Mouse (Mus musculus) neural tube, embryonic 14.5 days (tissue): ENCODE data around the gene Mks1. TPM values are rescaled to one million over a fixed set of nuclear protein-coding genes. Genes with fewer than 3 reads are reported as not detected.

Experiments used
- ATAC-seq: fragments of 200-750 bp; cut with Nextera tagmentation; 2 replicates; pipeline ENCODE4 v1.8.0; 2017; ENCODE audit warnings: low read depth, mild to moderate bottlenecking, moderate TSS enrichment, moderate library complexity
- H3K27ac ChIP-seq: fragments of 300-500 bp; sonication (generic); 2 replicates; pipeline ENCODE4 v1.5.1; 2014; ENCODE audit warnings: low read depth, mild to moderate bottlenecking, control low read depth, low read length, moderate library complexity, mixed read lengths
- H3K27me3 ChIP-seq: fragments of 300-500 bp; sonication (generic); 2 replicates; pipeline ENCODE4 v1.6.1; 2014; ENCODE audit warnings: low read length; ENCODE audit not compliant: control insufficient read depth, insufficient read depth
- H3K36me3 ChIP-seq: fragments of 300-500 bp; sonication (generic); 2 replicates; pipeline ENCODE4 v1.6.1; 2014; ENCODE audit warnings: low read length, mixed read lengths; ENCODE audit not compliant: control insufficient read depth, insufficient read depth
- H3K4me1 ChIP-seq: fragments of 300-500 bp; sonication (generic); 2 replicates; pipeline ENCODE4 v1.6.1; 2014; ENCODE audit warnings: low read length; ENCODE audit not compliant: control insufficient read depth, insufficient read depth
- H3K4me2 ChIP-seq: fragments of 300-500 bp; sonication (generic); 2 replicates; pipeline ENCODE4 v1.6.1; 2014; ENCODE audit warnings: mild to moderate bottlenecking, low read depth, low read length, control low read depth
- H3K4me3 ChIP-seq: fragments of 300-500 bp; sonication (generic); 2 replicates; pipeline ENCODE4 v1.5.1; 2014; ENCODE audit warnings: low read depth, low read length, control low read depth, mixed read lengths
- H3K9ac ChIP-seq: fragments of 300-500 bp; sonication (generic); replicated peaks from 2 replicates; pipeline ENCODE4 v1.6.1; 2014; ENCODE audit warnings: low read depth, mild to moderate bottlenecking, control low read depth, low read length, mixed read lengths
- H3K9me3 ChIP-seq: fragments of 300-500 bp; sonication (generic); 2 replicates; pipeline ENCODE4 v1.6.1; 2016; ENCODE audit warnings: low read length; ENCODE audit not compliant: control insufficient read depth
- WGBS: fragments of 180-500 bp; shearing (Covaris S2); extraction: QIAGEN DNeasy Blood & Tissue Kit; methylation state at CpG from one replicate; pipeline ENCODE4 v1.1.7; 2014; 5-methylcytosine and 5-hydroxymethylcytosine counted together
- polyA plus RNA-seq: library from polyadenylated mRNA; unstranded; fragments of >200 nt; fragmentation: Nextera tagmentation; extraction: Ambion mirVana; gene quantifications from 2 replicates; pipeline ENCODE4 v1.2.1, GENCODE M21; 2014

The Mks1 gene
- polyA plus RNA-seq, 1 experiment from 2014 or later = 10.4 TPM

- Histone ChIP-seq H3K27ac (no peak within 1 kb of the TSS), H3K36me3 (no peaks in the 10 kb centered on the region), H3K4me3 (no peak within 1 kb of the TSS), H3K27me3 (no peaks in the 10 kb centered on the region), H3K9me3 (no peaks in the 10 kb centered on the region), H3K4me1 (no peaks in the 10 kb centered on the region), H3K9ac (no peak within 1 kb of the TSS), H3K4me2 (no peak within 1 kb of the TSS)
- no peak for ATAC-seq
- 16% methylated on average over 10 of the region's 10 CpGs for WGBS
These were observed 24.6 kb upstream of the Mks1 start, which contains the start of gene Lpo for GRCm38 (mm10) chr11:87828239-87828900. Gene Lpo (minus strand): TSS chr11:87828289.

DNA sequence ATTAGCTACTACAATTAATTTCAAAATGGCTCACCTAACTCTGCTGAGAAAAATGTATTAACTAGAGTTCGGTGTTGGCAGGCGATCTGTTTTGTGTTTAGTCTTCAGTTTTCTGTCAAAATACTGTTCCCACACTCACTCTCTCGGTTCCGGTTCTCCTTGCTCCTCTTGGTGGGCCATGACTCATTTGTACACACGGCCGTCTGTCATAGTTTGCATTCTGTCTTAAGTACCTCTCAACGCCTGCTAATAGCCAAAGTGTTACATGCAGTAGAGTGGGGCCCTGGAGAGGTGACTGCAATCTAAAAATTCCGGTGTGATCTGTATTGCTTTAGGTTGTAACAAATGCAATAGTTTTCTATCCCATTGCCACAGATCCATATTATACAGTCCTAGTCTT lies 12.3 kb upstream of the Mks1 start:
- 92% methylated on average over 8 of the region's 8 CpGs for WGBS

DNA sequence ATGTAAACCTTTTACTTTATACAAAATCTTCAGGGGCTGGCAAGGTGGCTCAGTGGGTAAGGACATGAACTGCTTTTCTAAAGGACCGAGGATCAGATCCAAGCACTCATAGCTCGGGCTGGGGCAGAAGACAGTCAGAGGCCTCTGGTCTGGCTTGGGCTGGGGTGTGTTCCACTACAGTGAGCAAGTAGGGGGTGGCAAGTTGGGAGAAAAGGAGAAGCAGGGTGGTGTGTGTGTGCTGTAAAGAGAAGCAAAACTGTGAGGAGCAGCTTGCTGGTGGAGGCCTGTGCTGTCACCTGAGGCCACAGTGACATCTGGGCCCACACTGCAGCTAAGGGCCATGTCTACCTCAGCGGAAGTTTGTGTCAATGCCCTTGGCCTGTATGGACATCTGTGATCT lies 11.6 kb upstream of the Mks1 start:
- Histone ChIP-seq H3K9ac (no peak overlapping the region), H3K27me3 (no peaks in the 10 kb centered on the region), H3K9me3 (no peaks in the 10 kb centered on the region), H3K4me1 (no peaks in the 10 kb centered on the region), H3K27ac (no peak overlapping the region), H3K4me3 (no peak overlapping the region), H3K4me2 (no peak overlapping the region), H3K36me3 (no peaks in the 10 kb centered on the region)
- 84% methylated on average over 3 of the region's 3 CpGs for WGBS
- no peak for ATAC-seq

More for the DNA sequence above, 12.3 kb upstream of the Mks1 start:
- Histone ChIP-seq H3K4me1 (no peaks in the 10 kb centered on the region), H3K36me3 (no peaks in the 10 kb centered on the region), H3K4me2 (no peak overlapping the region), H3K9me3 (no peaks in the 10 kb centered on the region), H3K9ac (no peak overlapping the region), H3K27me3 (no peaks in the 10 kb centered on the region), H3K27ac (no peak overlapping the region), H3K4me3 (no peak overlapping the region)
- ATAC-seq = no peak

DNA sequence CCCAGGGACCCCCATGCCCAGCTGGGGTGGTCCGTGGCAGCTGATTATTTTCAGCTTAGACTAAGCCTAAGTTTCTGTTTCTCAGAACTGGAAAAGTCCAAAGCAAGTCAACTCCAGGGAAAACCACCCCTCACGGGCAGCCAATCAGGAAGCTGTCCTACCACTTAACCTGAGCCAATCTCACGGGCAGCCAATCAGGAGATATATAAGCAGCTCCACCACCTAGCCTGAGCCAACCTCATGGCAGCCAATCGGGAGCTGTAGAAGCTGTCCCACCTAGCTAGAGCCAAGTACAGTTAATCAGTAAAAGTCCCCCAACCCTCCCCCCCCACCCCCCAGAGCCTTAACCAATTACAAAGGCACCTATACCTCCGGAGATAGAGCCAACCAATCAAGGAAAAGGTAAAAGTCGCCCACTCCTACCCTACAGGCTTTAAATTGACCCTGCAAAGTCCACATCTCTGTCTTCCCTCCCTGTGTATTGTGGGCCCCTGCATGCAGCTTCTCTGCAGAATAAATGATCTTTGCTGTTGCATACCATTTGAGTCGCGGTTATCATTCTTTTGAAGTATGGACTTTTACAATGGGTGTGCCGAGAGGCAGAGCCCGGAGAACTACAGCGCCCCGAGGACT lies 5.9 kb upstream of the Mks1 start:
- WGBS = 84% methylated on average over 12 of the region's 12 CpGs
- H3K4me3 ChIP-seq = no peak overlapping the region
- ATAC-seq = no peak
- H3K9ac ChIP-seq = no peak overlapping the region
- H3K9me3 ChIP-seq = no peaks in the 10 kb centered on the region
- no peaks in the 10 kb centered on the region for H3K36me3 ChIP-seq
- no peaks in the 10 kb centered on the region for H3K27me3 ChIP-seq
- H3K27ac ChIP-seq = no peak overlapping the region
- H3K4me2 ChIP-seq = no peak overlapping the region
- H3K4me1 ChIP-seq = no peaks in the 10 kb centered on the region

- Histone ChIP-seq H3K4me2 (no peak overlapping the region), H3K4me1 (no peaks in the 10 kb centered on the region), H3K9ac (no peak overlapping the region), H3K36me3 (no peaks in the 10 kb centered on the region), H3K27me3 (no peaks in the 10 kb centered on the region), H3K9me3 (no peaks in the 10 kb centered on the region), H3K4me3 (no peak overlapping the region), H3K27ac (no peak overlapping the region)
- ATAC-seq = no peak
- 70% methylated on average over 6 of the region's 6 CpGs for WGBS
These were observed 5.1 kb upstream of the Mks1 start for GRCm38 (mm10) chr11:87847884-87848283.

- Histone ChIP-seq H3K27ac (peak overlapping the region; percentile 41; the same call in 1 of the 2 replicates), H3K27me3 (no peaks in the 10 kb centered on the region), H3K9me3 (no peaks in the 10 kb centered on the region), H3K4me3 (peak overlapping the region; percentile 51), H3K9ac (peak overlapping the region; percentile 43), H3K4me1 (0 out of 2 replicates have a peak, but pooled peaks cover 3% of the 10 kb centered on the region), H3K36me3 (0 out of 2 replicates have a peak, but pooled peaks cover 7% of the 10 kb centered on the region), H3K4me2 (peak overlapping the region; percentile 63)
- 29% methylated on average over 8 of the region's 8 CpGs for WGBS
- peak; percentile 25; the same call in 1 of the 2 replicates for ATAC-seq
These were observed 561 bp downstream of the Mks1 start for GRCm38 (mm10) chr11:87853597-87853954.

DNA sequence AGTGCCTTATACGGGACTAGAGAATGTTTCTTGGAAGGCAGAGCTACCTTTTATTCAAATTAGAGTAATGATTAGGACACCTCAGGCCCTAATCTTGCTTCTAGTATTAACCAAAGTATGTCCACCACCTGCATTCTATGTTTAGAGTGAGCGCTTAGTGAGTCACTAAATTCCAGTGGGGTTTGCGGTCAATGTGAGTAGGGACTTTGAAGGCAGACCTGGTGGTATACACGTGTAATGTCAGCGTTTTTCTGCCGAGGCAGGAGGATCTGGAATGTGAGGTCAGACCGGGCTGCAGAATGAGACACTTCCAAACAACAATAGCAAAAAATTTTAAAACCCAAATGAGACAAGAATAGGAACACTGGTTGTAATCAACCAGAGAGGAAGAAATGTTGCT lies 1.5 kb downstream of the Mks1 start:
- no peak overlapping the region for H3K4me2 ChIP-seq
- no peak overlapping the region for H3K4me3 ChIP-seq
- no peak for ATAC-seq
- no peak overlapping the region for H3K27ac ChIP-seq
- H3K27me3 ChIP-seq = no peaks in the 10 kb centered on the region
- H3K4me1 ChIP-seq = 0 out of 2 replicates have a peak, but pooled peaks cover 3% of the 10 kb centered on the region
- 0 out of 2 replicates have a peak, but pooled peaks cover 7% of the 10 kb centered on the region for H3K36me3 ChIP-seq
- no peaks in the 10 kb centered on the region for H3K9me3 ChIP-seq
- WGBS = 96% methylated on average over 7 of the region's 7 CpGs
- no peak overlapping the region for H3K9ac ChIP-seq

DNA sequence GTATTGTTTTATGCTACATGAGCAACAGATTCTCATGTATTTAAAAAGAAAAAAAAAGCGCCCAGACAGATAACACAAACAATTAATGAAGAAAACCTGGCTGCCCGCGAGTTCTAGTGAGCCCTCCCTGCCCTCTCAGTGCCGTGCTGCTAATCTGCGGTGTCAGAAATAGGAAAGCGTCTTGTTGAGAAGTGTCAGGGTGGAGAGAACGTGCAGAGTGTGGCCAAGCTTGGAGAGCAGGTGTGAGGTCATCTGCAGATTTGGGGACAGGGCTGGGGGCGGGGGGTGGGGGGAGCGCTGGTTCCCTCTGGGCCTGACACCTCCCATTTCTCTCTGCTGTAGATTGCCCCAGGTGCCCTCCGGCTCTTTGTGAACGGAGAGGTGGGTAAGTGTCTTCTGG lies 6.3 kb downstream of the Mks1 start:
- ATAC-seq = no peak

GRCm38 (mm10) chr11:87860426-87860825 lies 7.4 kb downstream of the Mks1 start:
- H3K36me3 ChIP-seq = 0 out of 2 replicates have a peak, but pooled peaks cover 7% of the 10 kb centered on the region
- no peak overlapping the region for H3K4me2 ChIP-seq
- no peaks in the 10 kb centered on the region for H3K9me3 ChIP-seq
- H3K4me3 ChIP-seq = no peak overlapping the region
- ATAC-seq = no peak
- no peaks in the 10 kb centered on the region for H3K4me1 ChIP-seq
- WGBS = 69% methylated on average over 9 of the region's 9 CpGs
- H3K9ac ChIP-seq = no peak overlapping the region
- no peak overlapping the region for H3K27ac ChIP-seq
- H3K27me3 ChIP-seq = no peaks in the 10 kb centered on the region

More for the DNA sequence above, 6.3 kb downstream of the Mks1 start:
- Histone ChIP-seq H3K36me3 (0 out of 2 replicates have a peak, but pooled peaks cover 7% of the 10 kb centered on the region), H3K4me2 (no peak overlapping the region), H3K4me3 (no peak overlapping the region), H3K9ac (no peak overlapping the region), H3K9me3 (no peaks in the 10 kb centered on the region), H3K27ac (no peak overlapping the region), H3K27me3 (no peaks in the 10 kb centered on the region), H3K4me1 (no peaks in the 10 kb centered on the region)
- WGBS = 92% methylated on average over 11 of the region's 11 CpGs
